Mouse (Mus musculus) heart, embryonic 10.5 days (tissue): ENCODE measurements at regions not wholly inside any gene's neighbourhood (a gene's known extent, or its start where the extent isn't known, plus 50 kb on each side); places are given as distances from the start of the nearest gene placed in this dataset.

Experiments used
- DNase-seq: peaks from one replicate; pipeline ENCODE4 v3.0.0-alpha.2; 2017; ENCODE audit warnings: low spot score
- H3K27ac ChIP-seq: fragments of 300-500 bp; sonication (generic); 2 replicates; pipeline ENCODE4 v1.5.1; 2016; ENCODE audit warnings: mild to moderate bottlenecking
- H3K27me3 ChIP-seq: fragments of 300-500 bp; sonication (generic); 2 replicates; pipeline ENCODE4 v1.6.1; 2016; ENCODE audit warnings: mild to moderate bottlenecking; ENCODE audit not compliant: poor library complexity, insufficient read depth, severe bottlenecking
- H3K36me3 ChIP-seq: fragments of 300-500 bp; sonication (generic); 2 replicates; pipeline ENCODE4 v1.6.1; 2016; ENCODE audit warnings: mild to moderate bottlenecking, moderate library complexity
- H3K4me1 ChIP-seq: fragments of 300-500 bp; sonication (generic); 2 replicates; pipeline ENCODE4 v1.6.1; 2016; ENCODE audit warnings: mild to moderate bottlenecking
- H3K4me3 ChIP-seq: fragments of 300-500 bp; sonication (generic); 2 replicates; pipeline ENCODE4 v1.5.1; 2016; ENCODE audit warnings: mild to moderate bottlenecking, moderate library complexity
- H3K9me3 ChIP-seq: fragments of 300-500 bp; sonication (generic); 2 replicates; pipeline ENCODE4 v1.6.1; 2016; ENCODE audit warnings: mild to moderate bottlenecking, moderate library complexity
- WGBS: fragments of 180-500 bp; shearing (Covaris S2); methylation state at CpG from one replicate; pipeline ENCODE4 v1.1.7; 2016; 5-methylcytosine and 5-hydroxymethylcytosine counted together

DNA sequence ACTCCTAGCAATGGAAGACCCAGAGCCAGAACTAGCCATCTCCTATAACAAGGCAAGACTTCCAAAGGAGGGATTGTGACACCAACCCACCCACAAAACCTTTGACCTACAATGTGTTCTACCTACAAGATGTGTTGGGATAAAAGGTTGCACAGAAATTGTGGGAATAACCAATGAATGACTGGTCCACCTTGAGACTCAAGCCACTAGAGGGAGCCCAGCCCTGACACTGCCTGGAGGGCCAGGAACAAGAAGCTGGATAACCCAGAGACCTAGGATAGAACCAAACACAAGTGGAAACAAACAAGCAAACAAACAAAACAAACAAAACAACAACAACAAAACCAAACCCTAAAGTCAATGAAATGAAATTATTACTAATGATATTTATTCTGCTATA, 288.8 kb downstream of the Dchs2 start:
- Histone ChIP-seq H3K4me1 (no peaks in the 10 kb centered on the region), H3K36me3 (no peaks in the 10 kb centered on the region), H3K4me3 (no peak overlapping the region), H3K27ac (no peak overlapping the region), H3K9me3 (no peaks in the 10 kb centered on the region), H3K27me3 (no peaks in the 10 kb centered on the region)
- DNase-seq = no peak

DNA sequence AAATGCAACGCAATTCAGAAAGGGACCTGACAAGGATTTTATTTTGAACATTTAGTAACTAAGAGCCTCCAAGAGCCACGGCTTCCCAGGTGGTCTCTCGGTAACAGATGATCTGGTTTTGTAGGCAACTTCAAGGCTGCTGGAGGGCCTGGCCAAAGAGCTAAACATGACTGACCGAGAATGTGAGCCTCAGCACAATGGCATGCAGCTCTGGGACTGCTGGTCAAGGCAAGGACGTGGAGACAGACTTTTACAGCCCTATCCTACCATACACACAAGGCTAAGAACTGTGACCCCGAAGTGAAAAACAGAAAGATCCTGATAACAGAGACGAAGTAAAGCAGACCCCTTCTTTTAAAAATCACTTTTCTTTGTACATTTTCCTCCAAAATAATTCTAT, 296.5 kb downstream of the Dchs2 start:
- H3K27ac ChIP-seq = no peak overlapping the region
- no peaks in the 10 kb centered on the region for H3K4me1 ChIP-seq
- no peak for DNase-seq
- H3K27me3 ChIP-seq = no peaks in the 10 kb centered on the region
- no peaks in the 10 kb centered on the region for H3K36me3 ChIP-seq
- WGBS = 56% methylated on average over 7 of the region's 7 CpGs
- no peak overlapping the region for H3K4me3 ChIP-seq
- no peaks in the 10 kb centered on the region for H3K9me3 ChIP-seq

GRCm38 (mm10) chr3:83429376-83429775, 301.6 kb downstream of the Dchs2 start:
- WGBS = 77% methylated on average over 3 of the region's 3 CpGs
- Histone ChIP-seq H3K4me1 (no peaks in the 10 kb centered on the region), H3K27ac (no peak overlapping the region), H3K27me3 (no peaks in the 10 kb centered on the region), H3K4me3 (no peak overlapping the region), H3K9me3 (no peaks in the 10 kb centered on the region), H3K36me3 (no peaks in the 10 kb centered on the region)
- no peak for DNase-seq

DNA sequence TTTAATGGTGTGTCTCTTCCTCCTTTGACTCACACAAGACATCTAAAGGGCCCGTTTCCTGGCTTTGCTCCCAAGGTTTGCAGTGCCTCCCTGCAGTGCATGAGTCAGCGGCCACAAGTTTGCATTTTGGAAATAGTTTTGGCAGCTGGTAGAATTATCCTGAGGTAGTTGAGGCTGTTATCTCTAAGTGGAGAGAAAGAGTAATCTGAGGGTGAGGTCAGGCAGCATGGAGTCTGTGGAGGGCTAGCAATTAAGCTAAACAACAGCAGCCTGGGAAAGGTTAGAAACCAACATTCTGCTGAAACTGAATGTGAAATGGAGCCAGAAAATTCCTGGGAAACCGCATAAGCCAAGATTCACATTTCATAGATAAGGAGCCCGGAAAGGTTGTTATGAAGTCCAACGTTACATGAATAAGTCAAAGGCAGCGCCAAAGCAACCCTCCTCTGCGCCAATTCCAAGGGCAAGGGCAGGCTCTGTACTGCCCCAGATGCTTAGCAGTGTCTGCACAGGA, 318.5 kb downstream of the Dchs2 start:
- DNase-seq = no peak
- 0 out of 2 replicates have a peak, but pooled peaks cover 7% of the 10 kb centered on the region for H3K4me1 ChIP-seq
- WGBS = 57% methylated on average over 7 of the region's 7 CpGs
- no peaks in the 10 kb centered on the region for H3K9me3 ChIP-seq
- no peaks in the 10 kb centered on the region for H3K27me3 ChIP-seq
- no peak overlapping the region for H3K27ac ChIP-seq
- H3K36me3 ChIP-seq = no peaks in the 10 kb centered on the region
- H3K4me3 ChIP-seq = no peak overlapping the region

DNA sequence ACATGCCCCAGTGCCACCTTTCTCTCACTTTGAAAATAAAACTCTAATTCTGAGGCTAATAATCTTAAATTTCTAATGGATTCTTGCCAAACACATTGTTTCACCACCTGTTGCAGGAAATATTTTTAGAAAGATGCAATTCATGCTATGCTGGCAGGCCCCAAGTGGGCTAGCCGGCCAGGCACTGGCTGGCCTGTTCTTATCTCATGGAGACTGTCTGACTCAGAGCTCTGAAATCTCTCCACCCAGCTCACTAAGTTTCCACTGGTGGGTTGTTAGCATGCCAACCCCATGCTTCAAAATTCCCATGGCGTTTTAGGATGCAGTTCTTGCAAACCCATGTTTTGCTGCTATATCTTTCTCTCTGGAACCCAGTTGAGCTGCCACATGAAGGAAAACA, 315.5 kb upstream of the Sfrp2 start:
- no peak for DNase-seq
- no peak overlapping the region for H3K27ac ChIP-seq
- no peaks in the 10 kb centered on the region for H3K9me3 ChIP-seq
- H3K4me3 ChIP-seq = no peak overlapping the region
- WGBS = 37% methylated on average over 2 of the region's 2 CpGs
- H3K36me3 ChIP-seq = no peaks in the 10 kb centered on the region
- H3K27me3 ChIP-seq = no peaks in the 10 kb centered on the region
- H3K4me1 ChIP-seq = 0 out of 2 replicates have a peak, but pooled peaks cover 7% of the 10 kb centered on the region

DNA sequence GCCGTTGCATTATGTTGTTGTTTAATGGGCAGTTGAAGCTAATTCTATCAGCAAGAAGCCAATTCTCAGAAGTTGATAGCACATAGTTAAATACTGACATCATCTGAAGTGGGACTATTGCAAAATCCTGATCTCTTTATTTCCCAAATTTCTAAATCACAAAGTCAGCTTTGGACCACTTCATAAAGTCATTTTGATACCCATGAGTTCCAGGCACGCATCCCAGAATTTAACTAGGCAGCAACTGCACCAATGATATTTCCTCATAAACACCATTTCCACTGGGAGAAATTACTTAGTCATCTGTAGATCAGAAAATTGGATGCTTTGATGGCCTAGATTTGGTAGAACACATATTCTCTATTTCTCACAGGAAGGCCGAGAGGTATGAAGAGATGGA, 314.8 kb upstream of the Sfrp2 start:
- Histone ChIP-seq H3K4me1 (0 out of 2 replicates have a peak, but pooled peaks cover 7% of the 10 kb centered on the region), H3K27me3 (no peaks in the 10 kb centered on the region), H3K36me3 (no peaks in the 10 kb centered on the region), H3K4me3 (no peak overlapping the region), H3K27ac (no peak overlapping the region), H3K9me3 (no peaks in the 10 kb centered on the region)
- DNase-seq = no peak
- 84% methylated on average over 3 of the region's 3 CpGs for WGBS

DNA sequence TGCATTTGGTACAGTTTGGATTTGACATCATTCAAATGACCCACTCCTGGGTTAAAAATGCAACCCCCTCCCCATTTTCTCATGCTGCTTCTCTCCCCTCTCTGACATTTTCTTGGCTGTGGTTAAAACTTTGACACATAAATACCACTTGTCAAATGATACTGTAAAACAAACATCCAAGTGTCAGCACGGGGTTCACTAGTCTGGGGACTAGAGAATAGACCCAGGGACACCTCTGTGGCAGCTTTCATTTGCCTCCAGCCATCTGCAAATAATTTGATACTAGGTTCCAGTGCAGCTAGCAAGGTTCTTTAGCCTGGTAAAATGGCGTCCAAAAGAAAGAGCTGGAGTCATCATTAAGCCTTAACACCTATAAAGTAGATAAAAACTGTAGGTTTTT, 312.7 kb upstream of the Sfrp2 start:
- Histone ChIP-seq H3K27me3 (no peaks in the 10 kb centered on the region), H3K4me1 (0 out of 2 replicates have a peak, but pooled peaks cover 7% of the 10 kb centered on the region), H3K9me3 (no peaks in the 10 kb centered on the region), H3K36me3 (no peaks in the 10 kb centered on the region), H3K27ac (no peak overlapping the region), H3K4me3 (no peak overlapping the region)
- WGBS = 58% methylated on average over 2 of the region's 2 CpGs
- DNase-seq = no peak

DNA sequence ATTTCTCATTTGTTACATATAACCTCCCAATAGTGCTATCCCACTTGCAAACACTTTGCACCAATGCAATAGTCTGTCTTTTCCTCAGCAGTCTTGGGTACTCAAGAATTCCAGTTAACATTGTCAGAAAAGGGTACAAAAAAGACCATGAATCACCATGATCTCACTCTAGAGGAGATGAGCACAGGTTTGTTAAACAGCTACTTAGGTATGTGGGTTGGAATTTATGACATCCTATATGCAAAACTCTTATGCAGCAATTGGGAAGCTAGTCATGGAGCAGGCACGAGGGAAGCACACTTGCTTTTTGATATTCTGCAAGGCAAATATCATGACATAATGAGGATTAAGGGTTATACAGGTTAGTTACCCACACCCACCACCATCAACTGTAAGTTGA, 307.7 kb upstream of the Sfrp2 start:
- Histone ChIP-seq H3K4me3 (no peak overlapping the region), H3K4me1 (no peaks in the 10 kb centered on the region), H3K9me3 (no peaks in the 10 kb centered on the region), H3K27ac (no peak overlapping the region), H3K27me3 (no peaks in the 10 kb centered on the region), H3K36me3 (no peaks in the 10 kb centered on the region)
- no peak for DNase-seq
- WGBS = 84% methylated on average over 1 of the region's 1 CpGs

DNA sequence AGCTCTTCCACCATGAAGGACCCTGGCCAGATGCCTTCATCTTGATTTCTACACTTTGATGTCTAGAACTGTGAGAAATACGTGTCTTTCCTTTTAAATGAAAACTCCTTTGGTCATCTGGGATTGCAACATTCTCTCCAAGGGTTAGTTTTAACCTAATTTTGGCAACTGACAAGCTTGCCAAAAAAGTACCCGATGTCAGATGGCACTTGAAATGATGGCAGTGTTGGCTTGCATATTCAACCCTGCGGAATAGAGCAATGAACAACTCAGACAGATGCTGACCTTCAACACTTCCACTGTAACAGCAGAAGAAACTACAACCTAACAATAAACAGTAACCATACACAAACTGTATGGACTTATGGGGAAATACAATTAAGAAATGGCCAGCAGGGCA, 286.9 kb upstream of the Sfrp2 start:
- WGBS = 86% methylated on average over 3 of the region's 3 CpGs
- Histone ChIP-seq H3K4me3 (no peak overlapping the region), H3K36me3 (no peaks in the 10 kb centered on the region), H3K27ac (no peak overlapping the region), H3K9me3 (no peaks in the 10 kb centered on the region), H3K4me1 (no peaks in the 10 kb centered on the region), H3K27me3 (no peaks in the 10 kb centered on the region)
- no peak for DNase-seq

GRCm38 (mm10) chr3:83480176-83480575, 285.9 kb upstream of the Sfrp2 start:
- DNase-seq = no peak
- H3K36me3 ChIP-seq = no peaks in the 10 kb centered on the region
- no peaks in the 10 kb centered on the region for H3K9me3 ChIP-seq
- WGBS = 69% methylated on average over 1 of the region's 1 CpGs
- no peak overlapping the region for H3K27ac ChIP-seq
- no peaks in the 10 kb centered on the region for H3K27me3 ChIP-seq
- H3K4me3 ChIP-seq = no peak overlapping the region
- H3K4me1 ChIP-seq = no peaks in the 10 kb centered on the region

GRCm38 (mm10) chr3:83486192-83486716, 279.9 kb upstream of the Sfrp2 start:
- no peaks in the 10 kb centered on the region for H3K9me3 ChIP-seq
- no peak for DNase-seq
- no peaks in the 10 kb centered on the region for H3K27me3 ChIP-seq
- WGBS = 81% methylated on average over 7 of the region's 7 CpGs
- no peaks in the 10 kb centered on the region for H3K4me1 ChIP-seq
- no peak overlapping the region for H3K4me3 ChIP-seq
- H3K36me3 ChIP-seq = no peaks in the 10 kb centered on the region
- no peak overlapping the region for H3K27ac ChIP-seq

GRCm38 (mm10) chr3:83495584-83495983, 270.5 kb upstream of the Sfrp2 start:
- Histone ChIP-seq H3K27ac (no peak overlapping the region), H3K4me1 (no peaks in the 10 kb centered on the region), H3K9me3 (no peaks in the 10 kb centered on the region), H3K27me3 (no peaks in the 10 kb centered on the region), H3K4me3 (no peak overlapping the region), H3K36me3 (no peaks in the 10 kb centered on the region)
- DNase-seq = no peak
- WGBS = 5% methylated on average over 1 of the region's 1 CpGs

- Histone ChIP-seq H3K4me3 (no peak overlapping the region), H3K27ac (no peak overlapping the region), H3K27me3 (no peaks in the 10 kb centered on the region), H3K36me3 (no peaks in the 10 kb centered on the region), H3K4me1 (no peaks in the 10 kb centered on the region), H3K9me3 (no peaks in the 10 kb centered on the region)
- 70% methylated on average over 7 of the region's 7 CpGs for WGBS
- DNase-seq = no peak
Observed at GRCm38 (mm10) chr3:83503901-83504300, 262.2 kb upstream of the Sfrp2 start.

- no peak overlapping the region for H3K27ac ChIP-seq
- 62% methylated on average over 4 of the region's 4 CpGs for WGBS
Observed at GRCm38 (mm10) chr3:83516614-83517013, 249.5 kb upstream of the Sfrp2 start.

More at GRCm38 (mm10) chr3:83516614-83517013, 249.5 kb upstream of the Sfrp2 start:
- H3K4me3 ChIP-seq = no peak overlapping the region
- H3K4me1 ChIP-seq = no peaks in the 10 kb centered on the region
- H3K9me3 ChIP-seq = no peaks in the 10 kb centered on the region
- no peaks in the 10 kb centered on the region for H3K36me3 ChIP-seq
- no peak for DNase-seq
- no peaks in the 10 kb centered on the region for H3K27me3 ChIP-seq
